Mouse (Mus musculus): ENCODE measurements at regions not wholly inside any gene's neighbourhood (a gene's known extent, or its start where the extent isn't known, plus 50 kb on each side); places are given as distances from the start of the nearest gene placed in this dataset.

- Histone ChIP-seq H3K27ac (replicated peaks; ENCODE audit: insufficient read depth, low read depth, low read length) (no peak overlapping the region), H3K79me2 (ENCODE audit: control insufficient read depth, insufficient read depth, low read length) (no peaks in the 10 kb centered on the region), H3K4me3 (ENCODE audit: insufficient read depth, low read depth, low read length) (no peak overlapping the region), H3K27me3 (ENCODE audit: control insufficient read depth, insufficient read depth, low read length) (no peaks in the 10 kb centered on the region), H3K36me3 (ENCODE audit: control insufficient read depth, insufficient read depth, low read length) (no peaks in the 10 kb centered on the region), H3K4me1 (ENCODE audit: control insufficient read depth, insufficient read depth, low read length) (no peaks in the 10 kb centered on the region), H3K9ac (ENCODE audit: low read depth, low read length) (no peak overlapping the region)
- 71% methylated on average over 1 of the region's 1 CpGs for WGBS
- TF ChIP-seq POLR2A (IDR thresholded peaks at IDR 0.05; ENCODE audit: extremely low read depth, insufficient read depth, low read length): no peak
- no peak for DNase-seq (ENCODE audit: extremely low read depth, low read depth, low spot score)
Measured at GRCm38 (mm10) chr2:12697209-12697608, 226.6 kb upstream of the Pter start.

GRCm38 (mm10) chr2:12699331-12699730, 224.5 kb upstream of the Pter start:
- no peak for DNase-seq (ENCODE audit: extremely low read depth, low read depth, low spot score)
- TF ChIP-seq POLR2A (IDR thresholded peaks at IDR 0.05; ENCODE audit: extremely low read depth, insufficient read depth, low read length) (no peak), CTCF (IDR thresholded peaks at IDR 0.05; ENCODE audit: low read depth, low read length) (no peak)

GRCm38 (mm10) chr2:12707514-12707913, 216.3 kb upstream of the Pter start:
- 63% methylated on average over 3 of the region's 3 CpGs for WGBS
- no peaks in the 10 kb centered on the region for H3K27me3 ChIP-seq (ENCODE audit: control insufficient read depth, insufficient read depth, low read length)
- TF ChIP-seq POLR2A (IDR thresholded peaks at IDR 0.05; ENCODE audit: extremely low read depth, insufficient read depth, low read length): no peak
- TF ChIP-seq CTCF (IDR thresholded peaks at IDR 0.05; ENCODE audit: low read depth, low read length): no peak
- peaks cover 2% of the 10 kb centered on the region; the same call in 1 of the 2 replicates for H3K4me1 ChIP-seq (ENCODE audit: control insufficient read depth, insufficient read depth, low read length)
- H3K36me3 ChIP-seq (ENCODE audit: control insufficient read depth, insufficient read depth, low read length): no peaks in the 10 kb centered on the region
- H3K79me2 ChIP-seq (ENCODE audit: control insufficient read depth, insufficient read depth, low read length): no peaks in the 10 kb centered on the region
- DNase-seq (ENCODE audit: extremely low read depth, low read depth, low spot score): no peak
- no peak overlapping the region for H3K4me3 ChIP-seq (ENCODE audit: insufficient read depth, low read depth, low read length)
- no peak overlapping the region for H3K27ac ChIP-seq (replicated peaks; ENCODE audit: insufficient read depth, low read depth, low read length)
- H3K9ac ChIP-seq (ENCODE audit: low read depth, low read length): no peak overlapping the region

More at GRCm38 (mm10) chr2:12699331-12699730, 224.5 kb upstream of the Pter start:
- WGBS: 78% methylated on average over 3 of the region's 3 CpGs
- no peaks in the 10 kb centered on the region for H3K79me2 ChIP-seq (ENCODE audit: control insufficient read depth, insufficient read depth, low read length)
- no peak overlapping the region for H3K27ac ChIP-seq (replicated peaks; ENCODE audit: insufficient read depth, low read depth, low read length)
- H3K9ac ChIP-seq (ENCODE audit: low read depth, low read length): no peak overlapping the region
- H3K36me3 ChIP-seq (ENCODE audit: control insufficient read depth, insufficient read depth, low read length): no peaks in the 10 kb centered on the region
- no peaks in the 10 kb centered on the region for H3K27me3 ChIP-seq (ENCODE audit: control insufficient read depth, insufficient read depth, low read length)
- H3K4me3 ChIP-seq (ENCODE audit: insufficient read depth, low read depth, low read length): no peak overlapping the region
- H3K4me1 ChIP-seq (ENCODE audit: control insufficient read depth, insufficient read depth, low read length): no peaks in the 10 kb centered on the region

- TF ChIP-seq CTCF (IDR thresholded peaks at IDR 0.05; ENCODE audit: low read depth, low read length): peak; percentile 49
- no peak for TF ChIP-seq POLR2A (IDR thresholded peaks at IDR 0.05; ENCODE audit: extremely low read depth, insufficient read depth, low read length)
- Histone ChIP-seq H3K9ac (ENCODE audit: low read depth, low read length) (no peak overlapping the region), H3K27ac (replicated peaks; ENCODE audit: insufficient read depth, low read depth, low read length) (no peak overlapping the region), H3K79me2 (ENCODE audit: control insufficient read depth, insufficient read depth, low read length) (no peaks in the 10 kb centered on the region), H3K27me3 (ENCODE audit: control insufficient read depth, insufficient read depth, low read length) (no peaks in the 10 kb centered on the region), H3K36me3 (ENCODE audit: control insufficient read depth, insufficient read depth, low read length) (no peaks in the 10 kb centered on the region), H3K4me3 (ENCODE audit: insufficient read depth, low read depth, low read length) (no peak overlapping the region; the same call in 1 of the 2 replicates), H3K4me1 (ENCODE audit: control insufficient read depth, insufficient read depth, low read length) (peaks cover 2% of the 10 kb centered on the region; the same call in 1 of the 2 replicates)
- 46% methylated on average over 16 of the region's 16 CpGs for WGBS
- peak; percentile 79 for DNase-seq (ENCODE audit: extremely low read depth, low read depth, low spot score)
Measured at GRCm38 (mm10) chr2:12709156-12709923, 214.5 kb upstream of the Pter start.

GRCm38 (mm10) chr2:12709924-12710240, 214.0 kb upstream of the Pter start:
- no peak overlapping the region for H3K9ac ChIP-seq (ENCODE audit: low read depth, low read length)
- 96% methylated on average over 2 of the region's 2 CpGs for WGBS
- DNase-seq (ENCODE audit: extremely low read depth, low read depth, low spot score): no peak
- H3K27ac ChIP-seq (replicated peaks; ENCODE audit: insufficient read depth, low read depth, low read length): no peak overlapping the region
- no peak overlapping the region for H3K4me3 ChIP-seq (ENCODE audit: insufficient read depth, low read depth, low read length)
- H3K27me3 ChIP-seq (ENCODE audit: control insufficient read depth, insufficient read depth, low read length): no peaks in the 10 kb centered on the region
- no peak for TF ChIP-seq CTCF (IDR thresholded peaks at IDR 0.05; ENCODE audit: low read depth, low read length)
- TF ChIP-seq POLR2A (IDR thresholded peaks at IDR 0.05; ENCODE audit: extremely low read depth, insufficient read depth, low read length): no peak
- H3K36me3 ChIP-seq (ENCODE audit: control insufficient read depth, insufficient read depth, low read length): no peaks in the 10 kb centered on the region
- H3K4me1 ChIP-seq (ENCODE audit: control insufficient read depth, insufficient read depth, low read length): peaks cover 2% of the 10 kb centered on the region; the same call in 1 of the 2 replicates
- no peaks in the 10 kb centered on the region for H3K79me2 ChIP-seq (ENCODE audit: control insufficient read depth, insufficient read depth, low read length)
